Mouse (Mus musculus) c-Kit-negative CD71-positive TER-119-positive erythroid progenitor cells, embryonic 14.5 days (primary cell): ENCODE results near the gene Nckap5l.

Experiments used
- DNase-seq: peaks from one replicate; pipeline ENCODE4 v3.0.0-alpha.2; 2013; ENCODE audit warnings: low read depth, low spot score

Gene Nckap5l

GRCm38 (mm10) chr15:99431063-99431462, 26.5 kb downstream of the Nckap5l start:
- DNase-seq: no peak

DNA sequence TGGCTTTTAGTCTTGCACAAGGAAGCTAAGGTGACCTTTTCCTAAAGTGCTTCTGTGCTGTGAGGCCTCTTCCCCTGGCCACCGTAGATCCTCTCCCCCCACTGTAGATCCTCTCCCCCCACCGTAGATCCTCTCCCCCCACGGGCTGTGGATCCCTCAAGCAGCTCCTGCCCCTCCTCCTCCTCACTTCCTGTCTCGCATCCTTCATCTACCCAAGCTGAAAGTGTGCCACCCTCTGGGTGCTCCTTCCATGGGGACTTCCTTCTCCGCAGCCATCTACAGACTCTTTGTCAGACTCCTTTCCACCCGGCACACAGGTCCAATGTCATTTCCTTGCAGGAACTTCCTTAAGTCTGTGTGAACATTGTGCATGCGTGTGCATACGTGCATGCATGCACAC, 27.2 kb downstream of the Nckap5l start:
- no peak for DNase-seq

DNA sequence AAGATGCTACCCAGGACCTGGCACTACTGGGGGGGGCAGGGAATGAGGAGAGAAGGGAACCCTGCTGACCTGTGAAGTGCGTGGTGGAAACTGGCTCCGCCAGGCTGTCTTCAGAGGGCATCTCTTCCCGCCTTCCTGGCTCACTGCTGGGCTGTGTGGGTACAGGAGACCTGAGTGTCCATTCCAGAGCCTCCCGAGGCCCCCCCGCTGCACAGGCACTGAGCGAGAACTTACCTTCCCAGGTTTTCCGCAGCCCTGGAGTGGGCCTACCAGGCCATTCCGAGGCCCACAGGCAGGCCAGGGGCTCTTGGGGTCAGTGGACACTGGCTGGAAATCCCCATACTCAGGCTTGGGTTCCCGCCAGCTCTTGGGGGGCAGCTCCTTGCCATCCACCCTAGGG, 33.7 kb downstream of the Nckap5l start:
- DNase-seq: no peak

- DNase-seq: no peak
Observed at GRCm38 (mm10) chr15:99423131-99423530, 34.4 kb downstream of the Nckap5l start.

DNA sequence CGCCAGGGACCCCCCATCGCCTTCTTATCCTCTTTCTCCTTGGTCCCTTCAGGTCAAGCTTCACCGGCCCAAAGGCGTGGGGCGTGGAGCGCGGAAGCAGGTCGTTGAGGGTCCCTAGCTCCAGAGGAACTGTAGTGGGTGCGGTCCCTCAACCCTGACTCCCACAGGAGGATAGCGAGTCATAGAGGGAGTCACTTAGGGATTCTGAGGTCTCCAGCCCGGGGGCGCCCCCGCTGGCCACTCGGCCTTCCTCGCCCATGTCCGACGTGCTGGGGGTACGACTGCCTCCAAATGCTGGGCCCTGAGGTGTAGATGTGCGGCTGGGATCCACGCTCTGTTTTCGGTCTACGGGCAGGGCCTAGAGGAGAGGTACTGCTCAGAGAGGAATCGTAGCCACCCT, 35.0 kb downstream of the Nckap5l start:
- no peak for DNase-seq

DNA sequence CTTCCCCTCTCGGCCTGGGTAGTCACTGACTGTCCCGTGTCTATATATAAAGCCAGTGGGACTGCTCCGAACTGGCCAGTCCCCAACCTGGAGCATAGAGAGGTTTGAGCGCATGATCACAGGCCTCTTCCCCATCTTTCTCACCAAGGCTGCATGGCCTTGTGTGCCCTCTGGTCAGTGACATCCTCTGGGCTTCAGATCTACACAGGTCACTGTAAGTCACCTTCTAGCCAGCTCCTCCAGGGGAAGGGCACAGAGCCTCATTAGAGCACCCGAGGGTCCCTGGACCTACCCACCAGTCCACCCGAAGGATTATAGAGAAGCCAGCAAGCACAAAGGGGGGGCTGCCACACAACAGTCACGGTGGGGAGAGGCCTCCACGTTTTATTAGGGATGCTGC, 35.9 kb downstream of the Nckap5l start:
- DNase-seq: no peak

- DNase-seq: peak; percentile 25
Observed at GRCm38 (mm10) chr15:99421152-99421551, 36.4 kb downstream of the Nckap5l start.

- no peak for DNase-seq
Observed at GRCm38 (mm10) chr15:99420521-99421014, 37.0 kb downstream of the Nckap5l start.

GRCm38 (mm10) chr15:99420101-99420500, 37.4 kb downstream of the Nckap5l start:
- no peak for DNase-seq

DNA sequence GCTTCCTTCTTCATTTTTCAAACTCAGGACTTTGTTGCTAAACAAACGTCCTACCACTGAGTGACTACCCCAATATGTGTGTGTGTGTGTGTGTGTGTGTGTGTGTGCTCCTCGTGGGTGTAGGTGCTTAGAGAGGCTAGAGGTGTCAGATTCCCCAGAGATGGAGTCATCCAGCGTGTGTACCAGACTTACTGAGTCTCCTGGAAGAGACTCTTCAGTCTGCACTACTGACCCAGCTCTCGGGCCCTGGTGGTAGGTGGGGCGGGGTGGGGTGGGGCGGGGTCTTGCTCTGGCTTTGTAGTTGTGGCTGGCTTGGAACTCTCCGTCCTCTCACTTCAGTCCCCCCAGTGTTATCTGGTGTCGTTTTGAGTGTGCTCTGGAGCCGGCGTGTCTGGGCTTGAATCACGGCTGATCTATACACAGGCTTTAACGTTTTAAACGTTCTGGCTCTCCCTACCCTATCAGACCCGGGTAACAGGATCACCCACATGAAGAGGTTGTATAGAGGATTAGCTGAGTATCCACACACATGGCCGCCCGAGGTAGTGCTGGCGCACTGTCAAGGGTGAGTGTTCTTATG, 39.8 kb downstream of the Nckap5l start:
- DNase-seq: no peak

DNA sequence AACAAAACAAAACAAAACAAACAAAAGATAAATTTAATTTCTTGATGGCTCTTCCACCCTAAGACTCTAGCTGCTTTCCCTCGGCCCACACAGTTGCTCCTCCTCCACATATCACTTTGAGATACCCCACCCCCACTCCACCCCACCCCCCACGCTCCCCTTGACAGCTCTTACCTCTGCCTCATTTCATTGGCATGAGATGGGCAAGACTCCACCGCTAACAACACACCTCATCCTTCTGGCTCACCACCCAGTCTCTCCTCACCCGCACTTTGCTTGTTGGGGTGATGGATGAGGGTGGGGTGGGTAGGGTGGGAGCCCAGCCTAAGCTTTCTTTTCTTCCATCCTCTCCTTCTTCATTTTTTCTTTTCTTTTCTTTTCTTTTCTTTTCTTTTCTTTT, 40.6 kb downstream of the Nckap5l start:
- DNase-seq: no peak

GRCm38 (mm10) chr15:99416348-99416882, 41.1 kb downstream of the Nckap5l start:
- peak; percentile 82 for DNase-seq

GRCm38 (mm10) chr15:99415793-99416192, 41.8 kb downstream of the Nckap5l start:
- DNase-seq: peak; percentile 57

- DNase-seq: no peak
Observed at GRCm38 (mm10) chr15:99411747-99412146, 45.8 kb downstream of the Nckap5l start.

GRCm38 (mm10) chr15:99408845-99409244, 48.7 kb downstream of the Nckap5l start:
- no peak for DNase-seq

DNA sequence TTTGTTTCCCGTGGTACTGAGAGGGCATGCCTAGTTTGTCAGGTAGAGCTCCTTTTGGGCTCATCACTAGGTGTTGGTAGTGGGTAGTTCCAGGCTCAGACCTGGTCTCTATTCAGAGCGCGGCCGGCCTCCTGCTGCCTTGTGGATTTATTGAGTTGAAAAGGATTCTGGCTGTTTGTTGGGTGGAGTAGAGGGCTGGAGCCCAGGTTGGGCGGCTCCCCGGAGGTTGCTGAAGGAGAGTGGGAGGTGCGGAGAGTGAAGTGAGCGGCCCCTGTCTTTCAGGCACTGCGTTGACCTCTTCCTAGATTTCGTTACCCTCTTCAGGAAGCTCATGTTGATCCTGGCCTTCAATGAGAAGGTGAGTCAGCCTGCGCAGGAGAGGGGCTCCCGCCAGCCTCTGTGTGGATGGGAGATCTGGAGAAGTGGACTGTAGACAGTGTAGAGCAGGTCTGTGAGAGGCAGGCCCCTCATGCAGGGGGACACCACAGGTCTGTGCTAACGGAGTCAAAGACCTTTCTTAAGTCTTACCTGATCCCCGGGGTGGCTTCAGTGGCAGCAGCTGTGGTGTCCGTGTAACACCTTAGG, 50.5 kb downstream of the Nckap5l start:
- DNase-seq: no peak

DNA sequence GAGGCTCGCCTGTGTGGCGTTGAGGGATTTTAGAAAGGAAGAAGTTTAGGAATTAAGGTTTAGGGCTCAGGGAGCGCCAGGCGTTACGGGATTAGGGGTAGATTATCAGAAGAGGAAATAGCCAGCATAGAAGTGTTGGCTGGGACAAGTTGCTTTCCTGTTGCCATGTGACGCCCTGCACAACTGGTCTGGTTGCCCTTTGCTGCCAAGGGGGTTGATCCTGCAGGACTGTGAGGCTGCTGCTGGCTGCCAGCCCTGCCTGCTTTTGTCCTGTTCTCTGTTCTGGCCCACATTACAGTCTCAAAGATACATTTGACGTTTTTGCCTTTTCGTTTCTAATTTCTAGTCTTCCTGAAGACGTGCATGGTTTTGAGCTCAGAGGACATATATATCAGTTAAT, 52.4 kb downstream of the Nckap5l start:
- no peak for DNase-seq

DNA sequence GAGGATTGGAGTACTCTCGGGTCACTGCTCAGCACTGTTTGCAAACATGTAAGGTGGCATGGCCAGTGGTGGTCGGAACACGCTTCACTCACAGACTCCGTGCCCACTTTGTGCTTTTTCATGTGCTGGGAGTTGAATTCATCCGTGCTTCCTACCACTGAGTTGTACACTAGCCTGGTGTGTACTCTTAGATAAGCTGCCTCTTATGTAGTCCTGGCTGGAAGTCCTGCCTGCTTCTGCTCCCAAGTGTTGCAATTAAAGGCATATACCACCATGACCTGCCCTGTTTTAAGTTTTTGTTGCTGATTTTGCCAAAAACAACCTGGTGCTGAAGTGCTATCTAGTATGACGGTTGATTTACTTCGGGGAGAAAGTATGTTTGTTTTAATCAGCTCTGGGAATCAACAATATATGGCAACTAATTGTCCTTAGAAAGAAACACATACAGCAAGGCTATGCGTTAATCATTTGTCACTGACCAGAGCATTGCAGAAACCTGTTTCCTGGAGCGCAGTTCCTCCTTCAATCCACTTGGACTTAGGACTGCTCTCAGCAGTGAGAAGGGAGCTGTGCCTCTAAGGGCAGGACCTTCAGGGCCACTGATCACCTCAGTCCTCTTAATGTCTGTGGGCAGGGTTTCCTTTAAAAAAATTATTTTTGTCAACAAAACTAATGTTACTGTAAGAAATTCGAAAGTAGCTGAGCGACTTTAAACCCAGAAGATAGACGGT, 54.2 kb downstream of the Nckap5l start:
- DNase-seq: no peak

- DNase-seq: no peak
Observed at GRCm38 (mm10) chr15:99400602-99401001, 56.9 kb downstream of the Nckap5l start.

- no peak for DNase-seq
Observed at GRCm38 (mm10) chr15:99399503-99400245, 57.9 kb downstream of the Nckap5l start.

- DNase-seq: no peak
Observed at GRCm38 (mm10) chr15:99397622-99398021, 59.9 kb downstream of the Nckap5l start.

DNA sequence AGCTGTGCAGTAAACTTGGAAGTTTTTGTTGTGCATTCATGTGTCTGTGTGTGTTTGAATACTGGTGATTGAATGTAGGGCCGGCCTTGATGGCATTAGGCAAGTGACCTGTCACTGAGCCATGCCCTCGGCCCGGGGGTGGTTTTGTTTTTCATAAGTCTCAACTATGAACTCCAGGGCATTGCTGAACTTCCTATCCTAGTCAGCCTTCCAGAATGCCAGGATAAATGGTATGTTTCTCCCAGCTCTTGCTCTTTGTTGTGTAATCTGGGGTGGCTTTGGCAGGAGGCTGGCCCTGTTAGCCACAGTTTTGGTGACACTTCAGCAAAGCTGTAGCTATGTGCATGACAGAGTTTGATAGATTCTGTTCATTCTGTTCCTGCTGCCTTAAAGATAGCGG, 60.7 kb downstream of the Nckap5l start:
- DNase-seq: no peak
